Mouse (Mus musculus): ENCODE measurements at regions not wholly inside any gene's neighbourhood (a gene's known extent, or its start where the extent isn't known, plus 50 kb on each side); places are given as distances from the start of the nearest gene placed in this dataset.

- no peak for DNase-seq (ENCODE audit: extremely low spot score in 1 of 2, low spot score in 2 of 2)
- intact Hi-C loops (cut with DNase I) = no loop called here
These were observed 482.0 kb downstream of the Plekhb2 start for GRCm38 (mm10) chr1:35331602-35332339.

DNA sequence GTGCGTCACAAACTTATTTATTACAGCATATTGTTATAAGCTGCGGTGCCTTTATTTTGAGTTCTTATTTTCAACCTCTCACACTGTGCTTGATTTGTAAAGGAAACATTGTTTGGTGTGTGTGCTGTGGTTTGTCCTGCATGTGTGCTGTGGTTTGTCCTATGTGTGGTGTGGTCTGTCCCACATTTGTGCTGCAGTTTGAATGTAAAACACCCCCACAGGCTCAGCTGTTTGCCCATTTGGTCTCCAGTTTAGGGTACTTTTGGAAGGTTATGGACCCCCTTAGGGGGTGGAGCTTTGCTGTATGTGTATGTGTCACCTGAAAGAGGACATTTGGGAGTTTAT lies 482.5 kb downstream of the Plekhb2 start:
- intact Hi-C loops (cut with DNase I) = no loop called here
- DNase-seq (ENCODE audit: extremely low spot score in 1 of 2, low spot score in 2 of 2) = no peak

DNA sequence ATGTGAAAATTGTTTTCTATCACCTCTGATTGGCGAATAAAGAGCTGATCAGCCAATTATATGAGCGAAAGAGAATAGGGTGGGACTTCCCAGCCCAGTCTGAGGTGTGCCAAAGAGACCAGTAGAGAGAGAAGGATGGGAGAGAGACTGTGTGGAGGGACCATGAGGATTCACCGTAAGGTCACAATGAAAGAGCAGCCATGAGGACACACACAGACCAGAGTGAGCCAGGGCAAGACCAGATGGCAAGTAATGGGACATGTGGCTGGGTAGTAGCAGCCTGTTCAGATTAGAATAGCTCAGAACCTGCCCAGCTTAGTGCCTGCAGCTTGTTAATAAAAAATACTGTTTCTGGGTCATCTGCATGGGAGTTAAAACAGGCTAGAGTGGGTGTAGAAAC lies 487.9 kb downstream of the Plekhb2 start:
- DNase-seq (ENCODE audit: extremely low spot score in 1 of 2, low spot score in 2 of 2) = no peak
- intact Hi-C loops (cut with DNase I) = no loop called here

DNA sequence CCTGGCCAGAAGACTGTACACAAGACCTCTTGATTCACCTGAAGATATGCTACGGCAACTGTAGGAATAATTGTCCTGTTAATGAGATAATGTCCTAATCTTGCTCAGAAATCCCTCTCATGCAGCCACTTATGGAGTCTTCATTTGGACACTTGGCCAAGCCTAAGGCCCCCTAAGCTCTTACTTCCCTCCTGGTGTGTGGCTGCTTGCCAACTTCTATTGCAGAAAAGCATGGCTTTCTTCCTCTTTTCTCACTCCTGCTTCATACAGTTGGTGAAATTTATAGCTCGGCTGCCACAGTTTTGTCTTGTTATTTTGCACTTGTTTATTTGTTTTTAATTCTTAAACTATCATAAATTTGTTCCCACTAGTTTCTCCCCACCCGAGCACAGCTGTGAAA lies 488.4 kb downstream of the Plekhb2 start:
- peak in 1 of 2 experiments; percentile 39 for DNase-seq (ENCODE audit: extremely low spot score in 1 of 2, low spot score in 2 of 2)
- intact Hi-C loops (cut with DNase I) = no loop called here

GRCm38 (mm10) chr1:35344539-35344938 lies 494.8 kb downstream of the Plekhb2 start:
- no peak for DNase-seq (ENCODE audit: extremely low spot score in 1 of 2, low spot score in 2 of 2)
- intact Hi-C loops (cut with DNase I) = no loop called here

DNA sequence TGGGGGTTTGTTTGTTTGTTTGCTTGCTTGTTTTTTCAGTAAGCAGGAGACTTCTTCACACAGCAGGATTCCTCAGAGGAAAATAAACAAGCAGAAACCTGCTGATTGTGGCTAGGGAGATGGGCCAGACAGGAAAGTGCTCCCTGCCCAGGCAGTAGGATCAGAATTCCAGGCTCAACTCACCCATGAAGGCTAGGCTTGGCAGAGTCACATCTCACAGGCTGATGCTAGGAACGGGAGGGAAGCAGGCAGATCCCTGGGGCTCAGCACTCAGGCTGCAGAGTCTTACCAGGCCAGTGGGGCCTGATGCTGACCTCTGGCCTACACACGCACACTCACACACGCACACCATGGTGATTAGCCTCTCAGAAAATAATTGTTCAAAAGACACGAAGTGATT lies 498.5 kb downstream of the Plekhb2 start:
- no peak for DNase-seq (ENCODE audit: extremely low spot score in 1 of 2, low spot score in 2 of 2)
- intact Hi-C loops (cut with DNase I) = no loop called here

DNA sequence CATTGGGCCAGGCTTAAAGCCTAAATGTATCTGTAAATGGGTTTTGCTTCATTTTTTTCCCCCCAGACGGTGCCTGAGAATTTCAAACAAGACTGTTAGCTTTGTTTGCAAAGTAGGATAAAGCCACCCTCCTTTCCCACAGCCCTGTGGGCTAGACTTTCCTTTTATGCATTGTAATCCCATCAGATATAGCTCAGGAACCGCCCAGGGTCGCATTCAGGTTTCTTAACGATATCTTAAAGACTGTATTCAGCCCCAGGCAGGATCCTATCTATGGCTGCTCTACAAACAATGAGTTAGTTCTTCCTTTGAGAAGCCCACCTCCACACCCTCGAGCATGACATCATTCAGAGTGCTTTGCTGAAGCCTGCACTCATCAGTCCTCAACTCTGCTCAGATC lies 509.2 kb downstream of the Plekhb2 start:
- intact Hi-C loops (cut with DNase I) = no loop called here
- DNase-seq (ENCODE audit: extremely low spot score in 1 of 2, low spot score in 2 of 2) = no peak

DNA sequence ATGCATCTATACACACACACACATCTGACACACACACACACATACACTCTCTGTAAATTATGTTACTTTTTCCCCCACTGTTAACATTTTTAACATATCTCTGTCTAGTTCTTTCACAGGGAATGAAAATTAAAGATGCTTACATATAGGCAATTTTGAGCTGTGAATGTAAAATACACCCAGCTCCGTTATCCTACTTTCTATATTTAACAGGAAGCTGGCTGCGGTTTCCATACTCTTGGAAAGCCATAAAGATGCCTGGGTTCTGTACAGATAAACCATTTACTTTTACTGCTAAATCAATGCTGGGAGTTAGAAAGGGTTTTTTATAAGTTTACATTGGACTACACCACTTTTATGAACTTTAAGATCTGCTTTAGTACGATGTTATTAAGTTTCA lies 511.7 kb downstream of the Plekhb2 start:
- intact Hi-C loops (cut with DNase I) = no loop called here
- peak in 1 of 2 experiments; percentile 45 for DNase-seq (ENCODE audit: extremely low spot score in 1 of 2, low spot score in 2 of 2)

- DNase-seq (ENCODE audit: extremely low spot score in 1 of 2, low spot score in 2 of 2) = no peak
These were observed 513.1 kb downstream of the Plekhb2 start for GRCm38 (mm10) chr1:35362836-35363235.

DNA sequence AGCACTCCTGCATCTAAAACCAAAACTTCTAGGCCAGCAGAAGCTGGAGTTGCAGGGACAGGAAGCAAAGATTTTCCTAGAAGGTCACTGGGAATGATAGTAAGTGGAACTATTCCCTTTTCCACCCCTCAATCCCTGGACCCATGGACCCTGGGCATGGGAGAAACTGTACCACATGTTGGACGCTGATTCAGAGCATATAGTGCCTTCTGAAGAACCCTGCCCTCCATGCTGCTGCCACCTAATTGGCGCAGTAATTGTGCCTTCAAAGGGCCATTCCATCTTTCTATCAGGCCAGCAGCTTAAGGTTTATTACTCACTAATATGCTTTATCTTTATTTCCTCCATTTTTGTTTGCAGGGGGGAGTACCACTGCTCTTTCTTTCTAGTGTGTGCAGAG lies 516.8 kb downstream of the Plekhb2 start:
- DNase-seq (ENCODE audit: extremely low spot score in 1 of 2, low spot score in 2 of 2) = no peak
- intact Hi-C loops (cut with DNase I) = no loop called here

More at GRCm38 (mm10) chr1:35362836-35363235, 513.1 kb downstream of the Plekhb2 start:
- intact Hi-C loops (cut with DNase I) = no loop called here

DNA sequence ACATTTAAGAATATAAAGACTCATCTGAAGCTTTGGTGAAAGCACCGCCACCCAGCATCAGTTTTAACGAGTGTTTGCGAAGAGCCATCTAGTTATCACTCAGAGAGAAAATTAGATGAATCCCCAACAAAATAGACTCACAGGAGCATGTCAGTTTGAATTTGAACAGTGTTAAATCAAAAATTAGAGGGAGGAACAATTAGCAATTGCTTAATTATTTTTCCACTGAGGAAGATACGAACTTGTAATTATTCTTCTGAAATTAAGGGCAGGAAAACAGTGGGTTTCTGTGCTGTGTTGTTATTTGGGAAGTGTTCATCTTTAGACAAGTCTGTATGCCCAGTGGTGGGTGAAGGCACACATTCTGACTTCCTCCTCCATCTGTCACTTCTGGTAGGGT lies 523.0 kb downstream of the Plekhb2 start:
- intact Hi-C loops (cut with DNase I) = no loop called here
- no peak for DNase-seq (ENCODE audit: extremely low spot score in 1 of 2, low spot score in 2 of 2)

DNA sequence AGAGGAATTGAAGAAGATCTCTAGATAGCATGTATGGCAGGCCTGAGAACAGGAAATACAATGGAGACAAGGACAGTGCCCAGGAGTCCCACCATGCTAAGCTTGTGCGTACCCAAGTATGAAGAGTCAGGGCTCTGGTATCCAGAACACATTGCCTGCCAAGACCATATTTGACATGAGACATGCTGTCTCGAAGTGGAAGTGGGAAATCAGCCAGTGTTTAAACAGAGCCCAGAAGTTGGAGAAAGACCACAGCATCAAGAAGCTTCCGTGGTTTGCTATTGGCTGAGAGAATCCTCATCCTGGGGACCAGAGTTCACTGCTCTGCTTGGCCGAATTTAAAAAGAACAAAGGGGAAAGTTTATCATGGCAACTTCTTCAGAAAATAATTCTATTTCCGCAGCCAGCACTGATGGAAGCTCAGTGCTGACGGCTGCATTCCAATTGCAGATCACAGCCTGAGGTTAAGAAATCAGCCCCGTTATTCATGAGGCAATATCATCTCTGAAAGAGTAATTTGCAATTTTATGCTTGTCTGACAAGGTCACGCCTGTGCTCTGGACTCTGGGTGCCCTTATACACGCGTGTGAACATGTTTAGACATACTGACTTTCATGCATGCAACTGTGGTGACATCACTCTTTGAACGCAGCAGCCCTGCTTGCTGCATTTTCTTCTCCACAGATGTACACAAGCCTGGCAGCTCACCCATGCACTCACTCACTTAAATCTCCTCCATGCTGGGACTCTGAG lies 531.0 kb downstream of the Plekhb2 start:
- no peak for DNase-seq (ENCODE audit: extremely low spot score in 1 of 2, low spot score in 2 of 2)
- intact Hi-C loops (cut with DNase I) = loop anchor here (10.0 kb wide), 2 partner anchors 486 to 684 kb away; partner anchors contain the start of gene Hs6st1

GRCm38 (mm10) chr1:35385430-35385829 lies 535.7 kb downstream of the Plekhb2 start:
- intact Hi-C loops (cut with DNase I) = loop anchor here (10.0 kb wide), 2 partner anchors 491 to 679 kb away; partner anchors contain the start of gene Hs6st1
- peak; percentile 23 to 77 for DNase-seq (ENCODE audit: extremely low spot score in 1 of 2, low spot score in 2 of 2)

GRCm38 (mm10) chr1:35388181-35388580 lies 538.4 kb downstream of the Plekhb2 start:
- intact Hi-C loops (cut with DNase I) = loop anchor here (10.0 kb wide), 2 partner anchors 493 to 677 kb away; partner anchors contain the start of gene Hs6st1
- DNase-seq (ENCODE audit: extremely low spot score in 1 of 2, low spot score in 2 of 2) = peak in 1 of 2 experiments; percentile 57

DNA sequence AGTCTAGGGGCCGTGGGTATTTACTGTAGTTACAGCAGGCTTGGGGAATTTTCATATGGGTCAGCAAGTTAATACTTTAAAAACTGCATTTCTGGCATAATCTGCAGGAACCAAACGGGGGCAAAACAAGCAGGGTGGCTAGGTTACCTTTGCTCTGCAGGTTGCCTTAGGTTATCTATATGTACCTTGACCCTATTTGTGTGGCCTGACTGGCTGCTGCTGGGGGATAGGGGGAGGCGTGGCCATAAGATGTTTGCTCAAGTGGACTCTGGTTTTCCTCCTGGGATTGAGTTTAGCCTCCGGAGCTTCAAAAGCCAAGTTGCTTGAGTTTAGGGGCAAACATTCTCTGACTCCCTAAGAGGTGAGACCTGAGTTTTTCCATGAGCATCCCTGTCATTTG lies 540.6 kb downstream of the Plekhb2 start:
- intact Hi-C loops (cut with DNase I) = no loop called here
- DNase-seq (ENCODE audit: extremely low spot score in 1 of 2, low spot score in 2 of 2) = no peak

DNA sequence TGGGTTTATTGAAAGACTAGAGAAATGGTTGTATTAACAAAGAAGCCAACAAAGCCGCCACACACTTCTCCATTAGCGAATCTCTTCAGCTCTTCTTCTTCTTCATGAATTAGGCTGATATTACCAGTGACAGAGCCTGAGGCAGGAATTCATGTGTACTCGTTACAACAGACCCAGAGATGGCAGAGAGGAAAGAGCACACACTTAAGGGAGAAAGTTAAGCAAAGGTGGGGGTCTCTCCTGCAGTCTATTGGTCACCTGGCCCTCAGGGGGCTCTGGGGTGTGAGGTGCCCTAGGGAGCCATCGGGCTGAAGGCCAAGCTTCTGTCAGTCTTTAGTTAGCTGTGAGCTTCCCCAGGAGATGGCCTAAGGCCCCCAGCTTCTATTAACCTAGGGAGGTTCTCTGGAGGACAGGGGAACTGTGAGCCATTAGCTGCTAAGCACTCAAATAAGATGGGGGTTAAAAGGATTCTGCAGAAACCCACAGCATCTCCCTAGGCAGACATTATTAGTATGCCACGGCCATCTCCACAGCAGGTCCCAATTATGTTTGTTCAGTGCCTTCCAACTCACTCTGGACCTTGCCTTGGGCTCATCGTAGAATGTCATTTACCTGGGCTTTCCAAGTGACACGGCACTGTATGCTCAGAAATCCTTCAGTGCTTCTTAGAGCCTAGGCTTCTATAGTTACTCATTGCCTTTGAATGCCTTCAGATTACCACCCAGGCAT lies 541.2 kb downstream of the Plekhb2 start:
- intact Hi-C loops (cut with DNase I) = no loop called here
- no peak for DNase-seq (ENCODE audit: extremely low spot score in 1 of 2, low spot score in 2 of 2)

DNA sequence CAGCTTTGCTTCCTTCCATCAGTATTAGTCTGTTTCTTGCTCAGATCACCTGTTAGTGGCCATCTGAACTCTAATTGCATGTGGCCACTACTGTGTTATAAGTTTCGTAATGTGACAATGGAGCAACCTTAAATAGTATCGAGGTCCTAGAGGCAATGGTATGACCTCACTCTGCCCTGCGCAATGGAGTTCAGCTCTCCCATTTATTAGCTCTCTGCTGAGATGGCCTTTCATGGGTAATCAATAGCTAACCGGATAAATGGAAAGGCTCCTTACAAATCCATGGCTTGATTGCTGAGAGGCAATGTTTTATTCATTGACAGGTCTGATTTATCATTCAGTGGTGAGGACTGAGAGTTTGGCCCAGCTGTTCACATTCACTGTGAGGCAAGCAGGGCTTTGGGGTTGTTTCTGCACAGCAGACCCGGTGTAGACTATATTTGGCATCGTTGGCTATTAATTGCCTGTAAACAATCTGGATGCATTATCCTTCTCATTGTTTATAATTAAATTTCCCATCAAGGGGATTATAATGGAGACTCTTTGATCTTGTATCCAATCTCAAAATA lies 543.9 kb downstream of the Plekhb2 start:
- intact Hi-C loops (cut with DNase I) = no loop called here

GRCm38 (mm10) chr1:35400674-35401359 lies 551.0 kb downstream of the Plekhb2 start:
- intact Hi-C loops (cut with DNase I) = no loop called here
- no peak for DNase-seq (ENCODE audit: extremely low spot score in 1 of 2, low spot score in 2 of 2)

More for the DNA sequence above, 543.9 kb downstream of the Plekhb2 start:
- DNase-seq (ENCODE audit: extremely low spot score in 1 of 2, low spot score in 2 of 2) = no peak

DNA sequence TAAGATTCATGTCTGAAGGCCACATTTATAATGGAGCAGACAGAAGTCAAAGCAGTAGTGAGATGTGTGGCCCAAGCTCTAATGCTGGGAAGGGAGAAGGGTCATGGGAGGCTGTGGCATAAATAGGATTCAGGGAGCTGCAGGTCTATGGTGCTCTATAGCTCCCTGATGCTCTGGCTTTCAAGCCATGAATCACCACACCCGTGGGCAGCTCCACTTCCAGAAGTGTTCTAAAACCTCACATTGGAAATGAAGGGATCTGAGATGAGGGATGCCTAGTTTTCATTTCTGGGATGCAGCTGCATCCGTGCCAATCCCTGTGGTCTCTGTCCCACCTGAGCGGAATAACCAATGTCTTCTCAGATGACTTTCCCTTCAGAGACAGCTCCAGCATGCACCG lies 553.2 kb downstream of the Plekhb2 start:
- intact Hi-C loops (cut with DNase I) = no loop called here
- DNase-seq (ENCODE audit: extremely low spot score in 1 of 2, low spot score in 2 of 2) = no peak
